Mouse (Mus musculus): ENCODE results near the gene Herc3. TPM values are rescaled to one million over a fixed set of nuclear protein-coding genes. Genes with fewer than 3 reads are reported as not detected.

Herc3 gene
- polyA plus RNA-seq, 1 experiment = 95.9 TPM

- H3K36me3 ChIP-seq (ENCODE audit: control insufficient read depth, insufficient read depth, low read length) = no peaks in the 10 kb centered on the region
- no peak overlapping the region for H3K4me3 ChIP-seq (ENCODE audit: control insufficient read depth, insufficient read depth, low read length)
- H3K4me1 ChIP-seq (replicated peaks; ENCODE audit: control insufficient read depth, insufficient read depth, low read length) = no peaks in the 10 kb centered on the region
- H3K27ac ChIP-seq (ENCODE audit: control insufficient read depth, insufficient read depth, low read length) = no peak overlapping the region
- no peak for TF ChIP-seq CTCF (IDR thresholded peaks at IDR 0.05; ENCODE audit: borderline replicate concordance, control insufficient read depth, extremely low read depth, insufficient read depth, low read length, poor library complexity)
- TF ChIP-seq POLR2A (IDR thresholded peaks at IDR 0.05; ENCODE audit: control insufficient read depth, extremely low read depth, insufficient read depth, low read length, poor library complexity) = no peak
- DNase-seq = no peak
- WGBS = 94% methylated on average over 1 of the region's 1 CpGs
- H3K27me3 ChIP-seq (ENCODE audit: control insufficient read depth, insufficient read depth, low read length) = no peaks in the 10 kb centered on the region
Observed at GRCm38 (mm10) chr6:58950410-58950809, 119.1 kb downstream of the Herc3 start.

- Histone ChIP-seq H3K4me1 (replicated peaks; ENCODE audit: control insufficient read depth, insufficient read depth, low read length) (no peaks in the 10 kb centered on the region), H3K4me3 (ENCODE audit: control insufficient read depth, insufficient read depth, low read length) (no peak overlapping the region), H3K27me3 (ENCODE audit: control insufficient read depth, insufficient read depth, low read length) (no peaks in the 10 kb centered on the region), H3K27ac (ENCODE audit: control insufficient read depth, insufficient read depth, low read length) (no peak overlapping the region), H3K36me3 (ENCODE audit: control insufficient read depth, insufficient read depth, low read length) (no peaks in the 10 kb centered on the region)
- no peak for TF ChIP-seq CTCF (IDR thresholded peaks at IDR 0.05; ENCODE audit: borderline replicate concordance, control insufficient read depth, extremely low read depth, insufficient read depth, low read length, poor library complexity)
- TF ChIP-seq POLR2A (IDR thresholded peaks at IDR 0.05; ENCODE audit: control insufficient read depth, extremely low read depth, insufficient read depth, low read length, poor library complexity) = no peak
- no peak for DNase-seq
- 63% methylated on average over 2 of the region's 2 CpGs for WGBS
Observed at GRCm38 (mm10) chr6:58951128-58951992, 120.1 kb downstream of the Herc3 start.

- no peak for TF ChIP-seq CTCF (IDR thresholded peaks at IDR 0.05; ENCODE audit: borderline replicate concordance, control insufficient read depth, extremely low read depth, insufficient read depth, low read length, poor library complexity)
- Histone ChIP-seq H3K4me3 (ENCODE audit: control insufficient read depth, insufficient read depth, low read length) (no peak overlapping the region), H3K27me3 (ENCODE audit: control insufficient read depth, insufficient read depth, low read length) (no peaks in the 10 kb centered on the region), H3K36me3 (ENCODE audit: control insufficient read depth, insufficient read depth, low read length) (no peaks in the 10 kb centered on the region), H3K27ac (ENCODE audit: control insufficient read depth, insufficient read depth, low read length) (no peak overlapping the region), H3K4me1 (replicated peaks; ENCODE audit: control insufficient read depth, insufficient read depth, low read length) (no peaks in the 10 kb centered on the region)
- DNase-seq = no peak
- 95% methylated on average over 2 of the region's 2 CpGs for WGBS
Observed at GRCm38 (mm10) chr6:58960523-58960922, 129.3 kb downstream of the Herc3 start.

- Histone ChIP-seq H3K27me3 (ENCODE audit: control insufficient read depth, insufficient read depth, low read length) (no peaks in the 10 kb centered on the region), H3K4me3 (ENCODE audit: control insufficient read depth, insufficient read depth, low read length) (no peak overlapping the region), H3K27ac (ENCODE audit: control insufficient read depth, insufficient read depth, low read length) (no peak overlapping the region), H3K36me3 (ENCODE audit: control insufficient read depth, insufficient read depth, low read length) (no peaks in the 10 kb centered on the region), H3K4me1 (replicated peaks; ENCODE audit: control insufficient read depth, insufficient read depth, low read length) (no peaks in the 10 kb centered on the region)
- no peak for TF ChIP-seq POLR2A (IDR thresholded peaks at IDR 0.05; ENCODE audit: control insufficient read depth, extremely low read depth, insufficient read depth, low read length, poor library complexity)
- no peak for TF ChIP-seq CTCF (IDR thresholded peaks at IDR 0.05; ENCODE audit: borderline replicate concordance, control insufficient read depth, extremely low read depth, insufficient read depth, low read length, poor library complexity)
- WGBS = 92% methylated on average over 5 of the region's 5 CpGs
- DNase-seq = no peak
Observed at GRCm38 (mm10) chr6:58962691-58963090, 131.4 kb downstream of the Herc3 start.

GRCm38 (mm10) chr6:58964091-58964490 is 132.8 kb downstream of the Herc3 start:
- WGBS = 99% methylated on average over 2 of the region's 2 CpGs
- no peak for TF ChIP-seq CTCF (IDR thresholded peaks at IDR 0.05; ENCODE audit: borderline replicate concordance, control insufficient read depth, extremely low read depth, insufficient read depth, low read length, poor library complexity)
- no peak overlapping the region for H3K4me3 ChIP-seq (ENCODE audit: control insufficient read depth, insufficient read depth, low read length)
- H3K36me3 ChIP-seq (ENCODE audit: control insufficient read depth, insufficient read depth, low read length) = no peaks in the 10 kb centered on the region
- H3K4me1 ChIP-seq (replicated peaks; ENCODE audit: control insufficient read depth, insufficient read depth, low read length) = no peaks in the 10 kb centered on the region
- H3K27me3 ChIP-seq (ENCODE audit: control insufficient read depth, insufficient read depth, low read length) = no peaks in the 10 kb centered on the region
- no peak overlapping the region for H3K27ac ChIP-seq (ENCODE audit: control insufficient read depth, insufficient read depth, low read length)
- no peak for DNase-seq

- Histone ChIP-seq H3K4me3 (ENCODE audit: control insufficient read depth, insufficient read depth, low read length) (no peak overlapping the region), H3K36me3 (ENCODE audit: control insufficient read depth, insufficient read depth, low read length) (no peaks in the 10 kb centered on the region), H3K4me1 (replicated peaks; ENCODE audit: control insufficient read depth, insufficient read depth, low read length) (no peaks in the 10 kb centered on the region), H3K27ac (ENCODE audit: control insufficient read depth, insufficient read depth, low read length) (no peak overlapping the region), H3K27me3 (ENCODE audit: control insufficient read depth, insufficient read depth, low read length) (no peaks in the 10 kb centered on the region)
- TF ChIP-seq POLR2A (IDR thresholded peaks at IDR 0.05; ENCODE audit: control insufficient read depth, extremely low read depth, insufficient read depth, low read length, poor library complexity) (no peak), CTCF (IDR thresholded peaks at IDR 0.05; ENCODE audit: borderline replicate concordance, control insufficient read depth, extremely low read depth, insufficient read depth, low read length, poor library complexity) (no peak)
- DNase-seq = no peak
Observed at GRCm38 (mm10) chr6:58964565-58964964, 133.3 kb downstream of the Herc3 start.

Measured in thymus, adult 2 months (tissue).